Mouse (Mus musculus): ENCODE data around the gene Cnot10. TPM values are rescaled to one million over a fixed set of nuclear protein-coding genes. Genes with fewer than 3 reads are reported as not detected.
A peak's percentile ranks its signal among the peaks of the same experiment; 100 is the strongest.

Cnot10 gene
- polyA plus RNA-seq, 1 experiment from 2014 or later: 64.7 TPM

DNA sequence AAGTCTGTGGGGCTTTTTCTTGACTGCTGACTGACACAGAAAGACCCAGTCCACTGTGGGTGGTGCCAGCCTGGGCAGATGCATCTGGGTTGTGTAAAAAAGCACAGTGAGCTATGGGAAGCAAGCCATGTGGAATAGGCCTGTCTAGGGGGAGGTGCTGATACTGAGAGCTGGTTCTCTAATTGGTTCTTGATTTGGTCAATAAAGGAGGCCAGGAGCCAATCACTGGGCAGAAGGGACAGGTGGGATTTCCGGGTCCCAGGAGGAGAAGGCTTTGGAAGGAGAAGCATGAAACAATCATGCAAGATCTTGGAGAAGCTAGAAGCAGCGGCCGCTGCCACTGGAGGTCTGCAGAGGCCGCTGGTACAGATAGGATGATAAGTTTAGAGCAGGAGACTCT, 27.4 kb downstream of the Cnot10 start:
- no peak for ATAC-seq (ENCODE audit: low read depth)

DNA sequence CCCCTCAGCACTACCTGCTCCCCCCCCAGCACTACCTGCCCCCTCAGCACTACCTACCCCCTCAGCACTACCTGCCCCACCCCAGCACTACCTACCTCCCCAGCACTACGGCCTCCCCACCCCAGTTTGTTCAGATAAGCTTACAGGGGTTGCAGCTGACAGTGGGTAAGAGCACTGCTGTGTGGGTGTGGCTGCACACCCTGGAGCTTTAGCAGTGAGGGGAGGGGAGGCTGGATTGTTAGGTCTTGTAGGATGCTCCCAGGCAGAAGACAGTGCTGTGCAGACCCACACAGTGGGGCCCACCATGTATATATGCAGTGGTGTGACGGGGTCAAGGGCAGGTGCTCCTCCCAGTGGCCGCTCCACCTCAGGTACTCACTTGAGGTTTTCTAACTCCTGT, 29.7 kb downstream of the Cnot10 start:
- Histone ChIP-seq H3K27me3 (ENCODE audit: control insufficient read depth, insufficient read depth, low read depth, low read length) (no peaks in the 10 kb centered on the region), H3K4me3 (ENCODE audit: low read length) (no peak overlapping the region), H3K36me3 (ENCODE audit: control insufficient read depth, insufficient read depth, low read length) (peaks cover 47% of the 10 kb centered on the region), H3K27ac (ENCODE audit: low read length) (no peak overlapping the region), H3K9me3 (ENCODE audit: control insufficient read depth, low read length) (no peaks in the 10 kb centered on the region), H3K9ac (ENCODE audit: low read length) (no peak overlapping the region), H3K4me2 (ENCODE audit: low read depth, low read length) (no peak overlapping the region), H3K4me1 (replicated peaks; ENCODE audit: control insufficient read depth, insufficient read depth, low read length) (no peaks in the 10 kb centered on the region)
- ATAC-seq (ENCODE audit: low read depth): no peak
- WGBS: 95% methylated on average over 3 of the region's 3 CpGs

More for the DNA sequence above, 27.4 kb downstream of the Cnot10 start:
- Histone ChIP-seq H3K27me3 (ENCODE audit: control insufficient read depth, insufficient read depth, low read depth, low read length) (no peaks in the 10 kb centered on the region), H3K4me1 (replicated peaks; ENCODE audit: control insufficient read depth, insufficient read depth, low read length) (no peaks in the 10 kb centered on the region), H3K9me3 (ENCODE audit: control insufficient read depth, low read length) (no peaks in the 10 kb centered on the region), H3K4me2 (ENCODE audit: low read depth, low read length) (no peak overlapping the region), H3K9ac (ENCODE audit: low read length) (no peak overlapping the region), H3K27ac (ENCODE audit: low read length) (no peak overlapping the region), H3K36me3 (ENCODE audit: control insufficient read depth, insufficient read depth, low read length) (peaks cover 43% of the 10 kb centered on the region), H3K4me3 (ENCODE audit: low read length) (no peak overlapping the region)
- WGBS: 91% methylated on average over 4 of the region's 4 CpGs

DNA sequence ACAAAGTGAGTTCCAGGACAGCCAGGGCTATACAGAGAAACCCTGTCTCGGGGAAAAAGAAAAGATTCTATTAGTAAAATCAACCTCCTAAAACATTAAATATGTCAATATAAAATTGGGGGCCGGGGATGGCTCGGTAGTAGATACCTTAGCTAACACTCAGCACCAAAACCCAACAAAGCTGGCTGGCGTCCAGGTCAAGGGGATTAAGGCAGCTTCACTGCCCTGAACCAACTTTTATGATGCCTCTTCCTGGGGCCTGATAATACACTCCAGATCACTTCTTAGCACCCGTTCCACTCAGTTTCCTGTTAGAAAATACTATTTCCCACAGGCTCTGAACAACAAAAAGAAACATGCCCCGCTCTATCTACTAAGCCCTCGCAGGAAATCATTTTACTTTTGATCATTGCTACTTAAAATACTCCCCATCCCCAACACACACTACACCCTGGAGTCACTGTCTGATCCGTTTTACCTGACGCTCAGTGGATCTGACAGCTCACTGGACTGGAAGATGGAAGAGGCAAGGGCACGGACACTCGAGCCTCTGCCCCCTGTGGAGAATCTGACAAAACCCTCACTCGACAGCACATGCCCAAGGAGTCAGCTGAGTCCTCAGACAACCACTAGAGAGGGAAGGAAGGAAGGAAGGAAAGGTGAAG, 36.0 kb downstream of the Cnot10 start:
- Histone ChIP-seq H3K9ac (ENCODE audit: low read length) (no peak overlapping the region), H3K36me3 (ENCODE audit: control insufficient read depth, insufficient read depth, low read length) (peaks cover 29% of the 10 kb centered on the region), H3K4me3 (ENCODE audit: low read length) (no peak overlapping the region), H3K27me3 (ENCODE audit: control insufficient read depth, insufficient read depth, low read depth, low read length) (no peaks in the 10 kb centered on the region), H3K4me1 (replicated peaks; ENCODE audit: control insufficient read depth, insufficient read depth, low read length) (no peaks in the 10 kb centered on the region), H3K9me3 (ENCODE audit: control insufficient read depth, low read length) (no peaks in the 10 kb centered on the region), H3K27ac (ENCODE audit: low read length) (no peak overlapping the region), H3K4me2 (ENCODE audit: low read depth, low read length) (no peak overlapping the region)
- 70% methylated on average over 12 of the region's 12 CpGs for WGBS
- no peak for ATAC-seq (ENCODE audit: low read depth)

DNA sequence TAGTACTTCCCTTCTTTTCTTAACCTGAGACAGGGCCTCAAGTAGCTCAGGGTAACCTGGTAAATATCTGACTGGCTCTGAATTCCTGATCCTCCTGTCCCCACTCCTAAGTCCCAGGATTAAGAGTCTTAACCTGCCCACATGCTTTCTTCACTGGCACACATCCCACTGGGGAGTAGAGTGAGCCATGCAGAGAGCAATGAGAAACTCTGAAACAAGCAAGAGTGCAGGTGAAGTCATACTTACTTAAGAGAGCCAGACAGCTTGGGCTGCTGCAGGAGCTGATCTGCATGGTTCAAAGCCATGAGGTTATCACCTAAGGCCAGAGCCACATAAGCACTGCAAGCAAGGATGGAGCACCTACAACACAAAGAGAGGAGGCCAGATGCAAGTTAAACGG, 38.9 kb downstream of the Cnot10 start:
- Histone ChIP-seq H3K27ac (ENCODE audit: low read length) (no peak overlapping the region), H3K4me2 (ENCODE audit: low read depth, low read length) (no peak overlapping the region), H3K9ac (ENCODE audit: low read length) (no peak overlapping the region), H3K4me1 (replicated peaks; ENCODE audit: control insufficient read depth, insufficient read depth, low read length) (no peaks in the 10 kb centered on the region), H3K4me3 (ENCODE audit: low read length) (no peak overlapping the region), H3K36me3 (ENCODE audit: control insufficient read depth, insufficient read depth, low read length) (peaks cover 25% of the 10 kb centered on the region), H3K27me3 (ENCODE audit: control insufficient read depth, insufficient read depth, low read depth, low read length) (no peaks in the 10 kb centered on the region), H3K9me3 (ENCODE audit: control insufficient read depth, low read length) (no peaks in the 10 kb centered on the region)
- 70% methylated on average over 1 of the region's 1 CpGs for WGBS
- ATAC-seq (ENCODE audit: low read depth): no peak

DNA sequence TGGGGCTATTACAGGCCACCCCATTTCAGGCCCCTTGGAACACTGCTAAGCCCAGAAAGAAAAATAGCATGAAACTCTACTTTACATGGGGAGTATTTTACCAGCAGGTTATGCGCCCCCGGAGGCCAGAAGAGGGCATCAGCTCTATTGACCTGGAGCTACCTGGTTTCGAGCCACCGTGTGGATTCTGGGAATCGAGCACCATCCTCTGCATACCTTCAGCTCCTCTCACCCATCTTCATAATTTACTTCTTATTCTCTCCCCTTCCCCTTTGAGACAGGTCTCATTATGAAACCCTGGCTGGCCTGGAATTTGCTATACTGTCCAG, 55.0 kb downstream of the Cnot10 start:
- H3K9ac ChIP-seq (ENCODE audit: low read length): no peak overlapping the region

DNA sequence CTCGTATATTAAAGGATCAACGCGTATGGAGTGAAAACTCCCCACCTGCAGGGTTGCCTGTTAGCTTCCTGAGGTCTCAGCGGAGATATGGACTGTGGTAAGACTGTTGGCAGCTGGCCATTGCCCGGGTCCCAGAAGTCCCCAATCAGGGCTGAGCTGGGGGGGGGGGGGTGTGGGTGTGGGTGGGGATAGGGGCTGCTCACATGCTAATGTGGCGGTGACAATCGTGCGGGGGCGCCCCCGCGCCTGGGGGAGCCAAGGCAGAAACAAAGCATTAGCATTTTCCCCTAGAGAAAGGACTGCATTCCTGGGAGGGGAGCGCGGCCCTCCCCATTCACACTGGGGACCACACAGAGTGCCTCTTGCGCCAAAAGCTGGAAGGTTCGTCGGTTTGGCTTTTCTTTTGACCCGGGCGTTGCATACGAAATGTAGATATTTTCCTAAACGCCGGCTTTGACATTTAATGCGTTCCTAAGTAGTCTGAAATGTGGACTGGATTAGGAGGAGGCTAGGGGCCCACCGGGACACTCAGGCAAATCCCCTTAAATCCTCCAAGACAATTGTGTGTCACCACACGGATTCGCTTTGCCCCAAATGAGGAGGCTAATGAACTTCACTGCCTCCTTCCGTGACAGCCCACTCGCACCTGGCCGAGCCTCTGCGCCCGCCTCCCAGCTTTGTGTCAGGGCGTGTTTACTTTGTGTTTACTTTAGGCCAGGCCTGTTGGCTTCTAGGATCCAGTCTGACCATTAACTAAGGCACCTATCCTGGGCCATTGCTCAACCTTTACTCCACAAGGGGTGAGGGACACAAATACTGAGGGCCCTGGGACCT, 55.6 kb downstream of the Cnot10 start:
- Histone ChIP-seq H3K27ac (ENCODE audit: low read length) (peak overlapping the region; percentile 79), H3K9ac (ENCODE audit: low read length) (peak overlapping the region; percentile 70), H3K36me3 (ENCODE audit: control insufficient read depth, insufficient read depth, low read length) (peaks cover 17% of the 10 kb centered on the region), H3K4me2 (ENCODE audit: low read depth, low read length) (peak overlapping the region; percentile 93), H3K9me3 (ENCODE audit: control insufficient read depth, low read length) (no peaks in the 10 kb centered on the region), H3K4me1 (replicated peaks; ENCODE audit: control insufficient read depth, insufficient read depth, low read length) (peaks cover 6% of the 10 kb centered on the region), H3K4me3 (ENCODE audit: low read length) (peak overlapping the region; percentile 55), H3K27me3 (ENCODE audit: control insufficient read depth, insufficient read depth, low read depth, low read length) (no peaks in the 10 kb centered on the region)
- ATAC-seq (ENCODE audit: low read depth): peak; percentile 72
- WGBS: 5% methylated on average over 31 of the region's 31 CpGs

More for the DNA sequence above, 55.0 kb downstream of the Cnot10 start:
- peaks cover 6% of the 10 kb centered on the region for H3K4me1 ChIP-seq (replicated peaks; ENCODE audit: control insufficient read depth, insufficient read depth, low read length)
- H3K36me3 ChIP-seq (ENCODE audit: control insufficient read depth, insufficient read depth, low read length): peaks cover 21% of the 10 kb centered on the region
- no peaks in the 10 kb centered on the region for H3K9me3 ChIP-seq (ENCODE audit: control insufficient read depth, low read length)
- WGBS: 32% methylated on average over 5 of the region's 5 CpGs
- peak overlapping the region; percentile 93; the same call in 1 of the 2 replicates for H3K4me2 ChIP-seq (ENCODE audit: low read depth, low read length)
- no peaks in the 10 kb centered on the region for H3K27me3 ChIP-seq (ENCODE audit: control insufficient read depth, insufficient read depth, low read depth, low read length)
- peak overlapping the region; percentile 79; the same call in 1 of the 2 replicates for H3K27ac ChIP-seq (ENCODE audit: low read length)
- H3K4me3 ChIP-seq (ENCODE audit: low read length): no peak overlapping the region
- peak; percentile 10; the same call in 1 of the 2 replicates for ATAC-seq (ENCODE audit: low read depth)

DNA sequence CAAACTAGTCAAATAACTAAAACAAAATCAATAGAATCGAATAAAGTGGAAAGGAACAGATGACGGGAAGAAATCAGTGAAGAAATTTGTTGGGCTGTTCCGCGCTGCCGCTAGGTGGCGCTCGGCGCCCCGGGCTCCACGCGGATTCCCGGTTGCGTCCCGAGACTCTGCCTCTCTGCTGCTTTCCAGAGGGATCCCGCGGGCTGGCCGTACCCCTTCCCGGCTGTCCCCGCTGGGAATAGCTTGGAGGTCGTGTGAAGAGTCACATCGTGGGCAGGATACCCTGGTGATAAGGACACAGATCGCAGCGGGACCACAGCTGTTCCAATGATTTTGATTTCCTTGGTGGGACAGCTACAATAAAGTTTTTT, 56.2 kb downstream of the Cnot10 start:
- Histone ChIP-seq H3K4me3 (ENCODE audit: low read length) (peak overlapping the region; percentile 55), H3K27me3 (ENCODE audit: control insufficient read depth, insufficient read depth, low read depth, low read length) (no peaks in the 10 kb centered on the region), H3K4me1 (replicated peaks; ENCODE audit: control insufficient read depth, insufficient read depth, low read length) (peaks cover 6% of the 10 kb centered on the region), H3K9ac (ENCODE audit: low read length) (peak overlapping the region; percentile 70), H3K27ac (ENCODE audit: low read length) (peak overlapping the region; percentile 79), H3K36me3 (ENCODE audit: control insufficient read depth, insufficient read depth, low read length) (peaks cover 11% of the 10 kb centered on the region; the same call in 1 of the 2 replicates), H3K9me3 (ENCODE audit: control insufficient read depth, low read length) (no peaks in the 10 kb centered on the region), H3K4me2 (ENCODE audit: low read depth, low read length) (peak overlapping the region; percentile 93)
- WGBS: under 1% methylated on average over 23 of the region's 23 CpGs
- ATAC-seq (ENCODE audit: low read depth): peak; percentile 67

DNA sequence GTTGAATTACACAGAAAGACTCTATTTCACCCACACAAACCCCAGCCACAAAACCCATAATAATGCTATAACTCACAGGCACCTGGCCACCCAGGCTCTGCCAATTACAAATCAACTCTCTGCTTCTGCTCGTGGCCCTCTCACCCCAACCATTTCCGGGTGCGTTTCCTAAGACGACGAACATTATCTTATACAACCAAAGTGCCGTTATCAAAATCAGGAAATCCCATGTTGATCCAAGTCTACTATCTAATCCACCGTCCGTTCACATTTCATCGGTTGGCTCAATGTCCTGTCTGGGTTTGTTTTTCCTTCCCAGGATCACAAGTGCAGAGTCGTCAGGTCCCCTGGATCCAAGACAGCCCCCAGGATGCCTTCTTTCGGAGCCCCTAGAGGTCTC, 61.3 kb downstream of the Cnot10 start:
- WGBS: 32% methylated on average over 11 of the region's 11 CpGs
- Histone ChIP-seq H3K9ac (ENCODE audit: low read length) (0 out of 2 replicates have a peak overlapping the region, but pooled peaks have one; percentile 28), H3K36me3 (ENCODE audit: control insufficient read depth, insufficient read depth, low read length) (no peaks in the 10 kb centered on the region), H3K9me3 (ENCODE audit: control insufficient read depth, low read length) (no peaks in the 10 kb centered on the region), H3K27ac (ENCODE audit: low read length) (no peak overlapping the region), H3K4me1 (replicated peaks; ENCODE audit: control insufficient read depth, insufficient read depth, low read length) (no peaks in the 10 kb centered on the region), H3K4me3 (ENCODE audit: low read length) (no peak overlapping the region), H3K4me2 (ENCODE audit: low read depth, low read length) (no peak overlapping the region), H3K27me3 (ENCODE audit: control insufficient read depth, insufficient read depth, low read depth, low read length) (no peaks in the 10 kb centered on the region)
- no peak for ATAC-seq (ENCODE audit: low read depth)

DNA sequence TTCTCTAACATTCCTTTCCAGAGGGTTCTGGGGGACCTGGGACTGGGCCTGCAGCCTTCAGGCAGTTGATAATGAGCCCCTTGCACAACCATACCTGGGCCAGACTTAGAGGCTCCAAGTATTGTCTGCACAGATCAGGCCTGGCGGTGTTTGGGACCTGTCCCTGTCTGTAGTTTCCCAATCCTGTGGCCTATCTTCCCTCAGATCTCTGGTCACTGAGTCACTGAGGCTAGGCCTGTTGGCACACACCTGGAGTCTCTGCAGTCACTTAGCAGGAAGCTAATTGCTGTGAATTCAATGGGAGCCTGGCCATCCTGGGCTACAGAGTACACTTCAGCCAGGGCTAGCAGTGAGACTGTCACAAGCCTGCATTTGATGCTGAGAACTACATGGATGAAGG, 64.0 kb downstream of the Cnot10 start:
- 75% methylated on average over 1 of the region's 1 CpGs for WGBS
- no peak overlapping the region for H3K9ac ChIP-seq (ENCODE audit: low read length)
- no peak for ATAC-seq (ENCODE audit: low read depth)
- no peaks in the 10 kb centered on the region for H3K4me1 ChIP-seq (replicated peaks; ENCODE audit: control insufficient read depth, insufficient read depth, low read length)
- no peak overlapping the region for H3K4me2 ChIP-seq (ENCODE audit: low read depth, low read length)
- no peaks in the 10 kb centered on the region for H3K27me3 ChIP-seq (ENCODE audit: control insufficient read depth, insufficient read depth, low read depth, low read length)
- no peaks in the 10 kb centered on the region for H3K9me3 ChIP-seq (ENCODE audit: control insufficient read depth, low read length)
- H3K27ac ChIP-seq (ENCODE audit: low read length): no peak overlapping the region
- H3K4me3 ChIP-seq (ENCODE audit: low read length): no peak overlapping the region
- no peaks in the 10 kb centered on the region for H3K36me3 ChIP-seq (ENCODE audit: control insufficient read depth, insufficient read depth, low read length)

Measured in lung, embryonic 16.5 days (tissue).